In the genomic region with DNA sequence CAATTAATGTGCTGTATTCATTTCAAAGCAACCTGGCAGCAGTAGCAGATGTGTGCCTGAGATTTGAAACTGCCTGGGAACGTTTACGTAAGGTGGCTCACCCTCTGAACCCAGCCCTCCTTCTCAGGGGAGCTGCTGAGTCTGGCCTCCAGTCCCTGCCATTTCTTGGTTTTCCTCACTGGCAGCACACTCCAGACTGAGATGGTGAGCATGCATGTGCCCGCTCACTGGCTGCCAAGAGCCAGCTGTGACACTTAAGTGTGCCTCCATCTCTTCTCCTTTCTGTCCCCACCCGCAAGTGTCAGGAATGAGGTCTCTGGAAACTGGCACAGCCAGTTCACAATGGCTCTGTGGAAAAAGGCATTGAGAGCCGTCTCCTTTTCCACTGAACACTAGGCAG, we compare ENCODE assay signal across 15 mouse cellular contexts.
DNase-seq lines count a peak whose midpoint lies in the region; ATAC-seq lines count a peak whose summit lies in the region.
"Had no signal": no experiment of that assay in that cellular context is flagged by ENCODE, and none has a peak within 500 bp of the region (broad histone marks: within the 10 kb centered on the region; RNA-seq: fewer than 3 reads in every experiment).

No protein-coding gene starts in this region.

- ATAC-seq in neural tube, embryonic 13.5 days (ENCODE audit: low read depth) = no peak

- intact Hi-C loops in gastrocnemius, postnatal 14 days (cut with DNase I; ENCODE audit: low total_unique reads) = no loop called here

- no peaks in the 10 kb centered on the region for H3K27me3 ChIP-seq in neural tube, embryonic 13.5 days
- H3K27me3 ChIP-seq: kidney, embryonic 15.5 days had no signal

- peaks cover 63% of the 10 kb centered on the region for H3K4me1 ChIP-seq in neural tube, embryonic 13.5 days (replicated peaks)

- H3K9ac ChIP-seq in neural tube, embryonic 13.5 days = no peak overlapping the region
- H3K9ac ChIP-seq: kidney, embryonic 15.5 days had no signal

- H3K4me3 ChIP-seq in neural tube, embryonic 13.5 days = no peak overlapping the region
- H3K4me3 ChIP-seq: kidney, embryonic 15.5 days; layer of hippocampus, adult 2 months had no signal

- 0 out of 2 replicates have a peak overlapping the region, but pooled peaks have one; percentile 18 for H3K27ac ChIP-seq in neural tube, embryonic 13.5 days (replicated peaks)
- H3K27ac ChIP-seq: kidney, embryonic 15.5 days; layer of hippocampus, adult 2 months had no signal

- peak; percentile 52 for DNase-seq in cerebellum, adult 9-10 months
- no peak for DNase-seq in cerebellum, postnatal 36 days
- peak; percentile 58 for DNase-seq in gastrocnemius, postnatal 25 days
- no peak for DNase-seq in gastrocnemius, postnatal 14 days
- no peak for DNase-seq in neural tube, embryonic 10.5 days (ENCODE audit: extremely low spot score, low spot score)
- peak; percentile 73 for DNase-seq in skeletal muscle tissue, adult 2 months (ENCODE audit: low read depth, low spot score)
- DNase-seq in frontal cortex, postnatal 36 days (ENCODE audit: low spot score in 2 of 2) = no peak
- DNase-seq: adrenal gland, adult 8-10 months; B cell, adult 2 months; right cerebral cortex, postnatal 4 days had no signal

- H3K36me3 ChIP-seq in neural tube, embryonic 13.5 days = no peaks in the 10 kb centered on the region

- H3K4me2 ChIP-seq in neural tube, embryonic 13.5 days = no peak overlapping the region
- H3K4me2 ChIP-seq: kidney, embryonic 15.5 days; liver, embryonic 11.5 days; midbrain, embryonic 11.5 days had no signal

- H3K9me3 ChIP-seq in neural tube, embryonic 13.5 days = no peaks in the 10 kb centered on the region
- H3K9me3 ChIP-seq: kidney, embryonic 15.5 days had no signal

- 64% methylated on average over 5 of the region's 5 CpGs for WGBS in neural tube, embryonic 13.5 days

Comparison
In these comparisons a context has a peak if more than half of its experiments do, and no peak if none do; other contexts are left out.
1. DNase-seq: peak in cerebellum, adult 9-10 months (single experiment), gastrocnemius, postnatal 25 days (single experiment) and skeletal muscle tissue, adult 2 months (single experiment); none in cerebellum, postnatal 36 days (0 of 2), gastrocnemius, postnatal 14 days (single experiment), neural tube, embryonic 10.5 days (single experiment) and frontal cortex, postnatal 36 days (0 of 2).